In genomic region chr3:107458104-107458503, GRCm38 (mm10) we compare ENCODE assay signal across 8 mouse cellular contexts. TPM values are rescaled to one million over a fixed set of nuclear protein-coding genes. Genes with fewer than 3 reads are reported as not detected.
DNase-seq lines count a peak whose midpoint lies in the region; ATAC-seq lines count a peak whose summit lies in the region.

No protein-coding gene starts in this region.

- peak overlapping the region; percentile 46 for H3K4me3 ChIP-seq in neural tube, embryonic 11.5 days (ENCODE audit: low read depth, low read length)
- peak overlapping the region; percentile 46 for H3K4me3 ChIP-seq in intestine, embryonic 15.5 days (replicated peaks)
- H3K4me3 ChIP-seq in stomach, embryonic 15.5 days (replicated peaks), result peak overlapping the region; percentile 47

- peaks cover 62% of the 10 kb centered on the region for H3K27me3 ChIP-seq in neural tube, embryonic 11.5 days (ENCODE audit: control insufficient read depth, insufficient read depth, low read length)
- H3K27me3 ChIP-seq in intestine, embryonic 15.5 days (replicated peaks), result peaks cover 74% of the 10 kb centered on the region
- peaks cover 92% of the 10 kb centered on the region for H3K27me3 ChIP-seq in stomach, embryonic 15.5 days (replicated peaks)

- peak; percentile 27 for DNase-seq in embryo, embryonic 9.5 days (ENCODE audit: extremely low spot score)
- no peak for DNase-seq in embryo, embryonic 11 days
- no peak for DNase-seq in neural tube, embryonic 11.5 days (ENCODE audit: low spot score)
- no peak for DNase-seq in neural tube, embryonic 10.5 days (ENCODE audit: extremely low spot score, low spot score)
- DNase-seq in urinary bladder, postnatal 14 days (ENCODE audit: low spot score), result no peak
- DNase-seq in yolk sac, embryonic 10.5 days (ENCODE audit: low spot score), result no peak

- WGBS in neural tube, embryonic 11.5 days, result 3% methylated on average over 23 of the region's 23 CpGs
- 3% methylated on average over 23 of the region's 23 CpGs for WGBS in intestine, embryonic 15.5 days
- whole genome bisulfite sequencing in stomach, embryonic 15.5 days, result 3% methylated on average over 23 of the region's 23 CpGs

- no peaks in the 10 kb centered on the region for H3K36me3 ChIP-seq in neural tube, embryonic 11.5 days (ENCODE audit: control insufficient read depth, insufficient read depth, low read length)
- H3K36me3 ChIP-seq in intestine, embryonic 15.5 days, result no peaks in the 10 kb centered on the region
- H3K36me3 ChIP-seq in stomach, embryonic 15.5 days, result no peaks in the 10 kb centered on the region

- no peak overlapping the region for H3K27ac ChIP-seq in neural tube, embryonic 11.5 days (ENCODE audit: low read depth, low read length)
- H3K27ac ChIP-seq in intestine, embryonic 15.5 days, result no peak overlapping the region
- no peak overlapping the region for H3K27ac ChIP-seq in stomach, embryonic 15.5 days

- H3K9ac ChIP-seq in neural tube, embryonic 11.5 days (ENCODE audit: low read length), result no peak overlapping the region; the same call in 1 of the 2 replicates
- H3K9ac ChIP-seq in intestine, embryonic 15.5 days, result no peak overlapping the region
- H3K9ac ChIP-seq in stomach, embryonic 15.5 days, result no peak overlapping the region

- no peaks in the 10 kb centered on the region for H3K9me3 ChIP-seq in neural tube, embryonic 11.5 days (ENCODE audit: control insufficient read depth, low read length)
- no peaks in the 10 kb centered on the region for H3K9me3 ChIP-seq in intestine, embryonic 15.5 days
- H3K9me3 ChIP-seq in stomach, embryonic 15.5 days, result no peaks in the 10 kb centered on the region

- peak overlapping the region; percentile 84 for H3K4me2 ChIP-seq in neural tube, embryonic 11.5 days (ENCODE audit: low read depth)
- peak overlapping the region; percentile 91 for H3K4me2 ChIP-seq in intestine, embryonic 15.5 days (replicated peaks)
- peak overlapping the region; percentile 96 for H3K4me2 ChIP-seq in stomach, embryonic 15.5 days

- peaks cover 19% of the 10 kb centered on the region for H3K4me1 ChIP-seq in neural tube, embryonic 11.5 days (ENCODE audit: control insufficient read depth, insufficient read depth, low read length)
- peaks cover 22% of the 10 kb centered on the region for H3K4me1 ChIP-seq in intestine, embryonic 15.5 days (replicated peaks)
- H3K4me1 ChIP-seq in stomach, embryonic 15.5 days, result peaks cover 22% of the 10 kb centered on the region

- no peak for ATAC-seq in neural tube, embryonic 11.5 days (ENCODE audit: insufficient read depth, low FRiP score, low TSS enrichment)
- no peak for ATAC-seq in intestine, embryonic 15.5 days
- ATAC-seq in stomach, embryonic 15.5 days (ENCODE audit: insufficient read depth, low FRiP score, low read depth), result no peak

RNA-seq across cellular contexts. Expression of gene Kcnc4, which starts 1.2 kb away (rescaled TPM):
- 0.05 and 0.58 TPM in 2 replicates for polyA plus RNA-seq in neural tube, embryonic 11.5 days (2014; fragmentation: Nextera tagmentation; extraction: Ambion mirVana)
- polyA plus RNA-seq in intestine, embryonic 15.5 days (2015; fragmentation: Nextera tagmentation; extraction: Ambion mirVana), result 0.11 and 0.23 TPM in 2 replicates
- 0.10 TPM in 1 of 2 replicates, not detected in the other for polyA plus RNA-seq in stomach, embryonic 15.5 days (2015; fragmentation: Nextera tagmentation; extraction: Ambion mirVana)

RNA-seq across cellular contexts. Expression of gene Slc6a17, which starts 59.7 kb away (rescaled TPM):
- polyA plus RNA-seq in neural tube, embryonic 11.5 days (2014; fragmentation: Nextera tagmentation; extraction: Ambion mirVana), result 2.6 and 3.6 TPM in 2 replicates
- 1.0 and 2.6 TPM in 2 replicates for polyA plus RNA-seq in intestine, embryonic 15.5 days (2015; fragmentation: Nextera tagmentation; extraction: Ambion mirVana)
- polyA plus RNA-seq in stomach, embryonic 15.5 days (2015; fragmentation: Nextera tagmentation; extraction: Ambion mirVana), result 2.8 and 4.0 TPM in 2 replicates
